Mouse (Mus musculus): Measurements from ENCODE around the gene Il15ra. TPM values are rescaled to one million over a fixed set of nuclear protein-coding genes. Genes with fewer than 3 reads are reported as not detected.

Il15ra gene
- polyA plus RNA-seq, 1 experiment from 2014 or later: 4.9 TPM

DNA sequence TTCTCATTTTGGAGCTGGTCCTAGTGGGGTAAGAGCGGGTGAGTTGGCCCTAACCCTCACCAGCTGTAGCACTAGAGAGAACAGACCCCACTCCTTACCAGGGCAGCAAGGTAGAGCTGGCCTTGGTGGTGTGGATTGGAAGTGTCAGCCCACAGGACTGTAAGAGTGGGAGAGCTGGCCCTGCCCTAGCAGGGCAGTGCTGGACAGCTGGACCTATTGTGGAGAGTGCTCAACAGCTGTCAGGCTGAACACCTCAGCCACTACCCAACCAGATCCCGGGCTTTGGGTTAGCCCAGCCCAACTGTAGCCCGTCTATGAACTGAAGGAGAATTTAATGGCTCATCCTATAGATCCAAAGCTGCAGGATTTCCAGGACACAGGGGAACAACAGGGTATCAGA lies 33.7 kb downstream of the Il15ra start:
- Histone ChIP-seq H3K27me3 (replicated peaks; ENCODE audit: control insufficient read depth, insufficient read depth, low read length) (no peaks in the 10 kb centered on the region), H3K4me3 (ENCODE audit: low read depth, low read length) (no peak overlapping the region), H3K9ac (ENCODE audit: low read depth, low read length) (no peak overlapping the region), H3K36me3 (ENCODE audit: control insufficient read depth, insufficient read depth) (peaks cover 38% of the 10 kb centered on the region), H3K4me1 (replicated peaks; ENCODE audit: control insufficient read depth, insufficient read depth, low read length) (no peaks in the 10 kb centered on the region), H3K9me3 (ENCODE audit: control insufficient read depth) (no peaks in the 10 kb centered on the region), H3K27ac (ENCODE audit: low read depth, low read length) (no peak overlapping the region), H3K4me2 (replicated peaks; ENCODE audit: low read depth) (no peak overlapping the region)
- TF ChIP-seq CTCF (IDR thresholded peaks at IDR 0.05; ENCODE audit: low read depth): no peak
- ATAC-seq: no peak
- 90% methylated on average over 3 of the region's 3 CpGs for WGBS

GRCm38 (mm10) chr2:11739516-11740051 lies 34.5 kb downstream of the Il15ra start:
- WGBS: 46% methylated on average over 4 of the region's 4 CpGs
- Histone ChIP-seq H3K36me3 (ENCODE audit: control insufficient read depth, insufficient read depth) (peaks cover 44% of the 10 kb centered on the region), H3K27ac (ENCODE audit: low read depth, low read length) (peak overlapping the region; percentile 5; the same call in 1 of the 2 replicates), H3K9ac (ENCODE audit: low read depth, low read length) (no peak overlapping the region), H3K4me2 (replicated peaks; ENCODE audit: low read depth) (no peak overlapping the region), H3K27me3 (replicated peaks; ENCODE audit: control insufficient read depth, insufficient read depth, low read length) (no peaks in the 10 kb centered on the region), H3K9me3 (ENCODE audit: control insufficient read depth) (no peaks in the 10 kb centered on the region), H3K4me1 (replicated peaks; ENCODE audit: control insufficient read depth, insufficient read depth, low read length) (no peaks in the 10 kb centered on the region), H3K4me3 (ENCODE audit: low read depth, low read length) (no peak overlapping the region)
- peak; percentile 82 for ATAC-seq
- no peak for TF ChIP-seq CTCF (IDR thresholded peaks at IDR 0.05; ENCODE audit: low read depth)

DNA sequence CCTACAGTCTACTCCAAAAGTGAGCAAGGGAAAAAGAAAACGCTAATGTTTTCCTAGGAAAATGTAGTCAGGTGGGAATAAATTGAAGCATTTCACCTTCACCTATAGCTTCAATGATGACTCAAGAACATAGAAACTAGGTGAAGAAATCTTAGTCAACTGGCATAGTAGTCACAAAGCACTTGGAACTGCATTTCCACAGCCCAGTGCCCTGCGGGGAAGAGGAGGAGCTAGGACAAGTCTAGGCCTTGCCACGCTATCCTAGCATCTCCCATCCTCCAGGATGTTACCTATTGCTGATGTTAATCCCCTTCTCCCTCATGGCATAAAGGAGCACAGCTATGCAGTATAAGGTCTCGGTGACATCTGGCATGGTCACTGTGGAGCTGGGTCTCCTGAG lies 57.5 kb downstream of the Il15ra start:
- no peaks in the 10 kb centered on the region for H3K9me3 ChIP-seq (ENCODE audit: control insufficient read depth)
- no peaks in the 10 kb centered on the region for H3K4me1 ChIP-seq (replicated peaks; ENCODE audit: control insufficient read depth, insufficient read depth, low read length)
- no peak overlapping the region for H3K27ac ChIP-seq (ENCODE audit: low read depth, low read length)
- no peak for TF ChIP-seq CTCF (IDR thresholded peaks at IDR 0.05; ENCODE audit: low read depth)
- 93% methylated on average over 4 of the region's 4 CpGs for WGBS
- no peak overlapping the region for H3K4me3 ChIP-seq (ENCODE audit: low read depth, low read length)
- no peak overlapping the region for H3K9ac ChIP-seq (ENCODE audit: low read depth, low read length)
- H3K4me2 ChIP-seq (replicated peaks; ENCODE audit: low read depth): no peak overlapping the region
- no peaks in the 10 kb centered on the region for H3K27me3 ChIP-seq (replicated peaks; ENCODE audit: control insufficient read depth, insufficient read depth, low read length)
- ATAC-seq: no peak
- H3K36me3 ChIP-seq (ENCODE audit: control insufficient read depth, insufficient read depth): peaks cover 85% of the 10 kb centered on the region

- ATAC-seq: no peak
- Histone ChIP-seq H3K9ac (ENCODE audit: low read depth, low read length) (no peak overlapping the region), H3K4me3 (ENCODE audit: low read depth, low read length) (no peak overlapping the region), H3K9me3 (ENCODE audit: control insufficient read depth) (no peaks in the 10 kb centered on the region), H3K36me3 (ENCODE audit: control insufficient read depth, insufficient read depth) (peaks cover 66% of the 10 kb centered on the region), H3K4me2 (replicated peaks; ENCODE audit: low read depth) (no peak overlapping the region), H3K27me3 (replicated peaks; ENCODE audit: control insufficient read depth, insufficient read depth, low read length) (no peaks in the 10 kb centered on the region), H3K27ac (ENCODE audit: low read depth, low read length) (no peak overlapping the region), H3K4me1 (replicated peaks; ENCODE audit: control insufficient read depth, insufficient read depth, low read length) (no peaks in the 10 kb centered on the region)
- no peak for TF ChIP-seq CTCF (IDR thresholded peaks at IDR 0.05; ENCODE audit: low read depth)
- 83% methylated on average over 4 of the region's 4 CpGs for WGBS
Observed at GRCm38 (mm10) chr2:11765694-11766093, 60.6 kb downstream of the Il15ra start.

- Histone ChIP-seq H3K9ac (ENCODE audit: low read depth, low read length) (no peak overlapping the region), H3K27me3 (replicated peaks; ENCODE audit: control insufficient read depth, insufficient read depth, low read length) (no peaks in the 10 kb centered on the region), H3K4me2 (replicated peaks; ENCODE audit: low read depth) (no peak overlapping the region), H3K9me3 (ENCODE audit: control insufficient read depth) (no peaks in the 10 kb centered on the region), H3K36me3 (ENCODE audit: control insufficient read depth, insufficient read depth) (peaks cover 56% of the 10 kb centered on the region), H3K4me3 (ENCODE audit: low read depth, low read length) (no peak overlapping the region), H3K27ac (ENCODE audit: low read depth, low read length) (no peak overlapping the region), H3K4me1 (replicated peaks; ENCODE audit: control insufficient read depth, insufficient read depth, low read length) (no peaks in the 10 kb centered on the region)
- 74% methylated on average over 5 of the region's 5 CpGs for WGBS
- no peak for ATAC-seq
- no peak for TF ChIP-seq CTCF (IDR thresholded peaks at IDR 0.05; ENCODE audit: low read depth)
Observed at GRCm38 (mm10) chr2:11766485-11767160, 61.5 kb downstream of the Il15ra start.

DNA sequence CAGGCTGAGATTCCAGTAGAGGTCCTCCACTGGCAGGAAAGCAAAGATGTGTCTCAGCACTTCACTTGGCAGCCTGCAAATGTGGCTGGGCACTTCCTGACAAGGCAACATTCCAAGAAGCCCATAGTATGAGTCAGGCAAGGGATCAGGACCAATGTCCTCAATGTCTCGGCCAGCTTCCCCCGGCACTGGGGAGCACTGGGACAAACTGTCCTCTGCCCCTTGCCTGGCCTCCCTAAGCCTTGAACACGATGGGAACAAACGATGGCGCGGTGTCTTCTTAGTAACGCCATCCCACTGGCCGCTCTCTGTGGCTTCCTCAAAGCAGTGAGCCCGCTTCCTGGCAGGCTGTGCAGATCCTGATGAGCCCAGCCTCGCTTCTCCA lies 62.1 kb downstream of the Il15ra start:
- no peak for TF ChIP-seq CTCF (IDR thresholded peaks at IDR 0.05; ENCODE audit: low read depth)
- ATAC-seq: no peak
- H3K27me3 ChIP-seq (replicated peaks; ENCODE audit: control insufficient read depth, insufficient read depth, low read length): no peaks in the 10 kb centered on the region
- no peaks in the 10 kb centered on the region for H3K4me1 ChIP-seq (replicated peaks; ENCODE audit: control insufficient read depth, insufficient read depth, low read length)
- WGBS: 85% methylated on average over 10 of the region's 10 CpGs
- H3K4me2 ChIP-seq (replicated peaks; ENCODE audit: low read depth): no peak overlapping the region
- no peak overlapping the region for H3K9ac ChIP-seq (ENCODE audit: low read depth, low read length)
- H3K36me3 ChIP-seq (ENCODE audit: control insufficient read depth, insufficient read depth): peaks cover 51% of the 10 kb centered on the region
- H3K27ac ChIP-seq (ENCODE audit: low read depth, low read length): no peak overlapping the region
- H3K4me3 ChIP-seq (ENCODE audit: low read depth, low read length): no peak overlapping the region
- no peaks in the 10 kb centered on the region for H3K9me3 ChIP-seq (ENCODE audit: control insufficient read depth)
